Mouse (Mus musculus): ENCODE measurements around the gene Nfx1. TPM values are rescaled to one million over a fixed set of nuclear protein-coding genes. Genes with fewer than 3 reads are reported as not detected.
A peak's percentile ranks its signal among the peaks of the same experiment; 100 is the strongest.
"Not testable (repeated sequence)": the region's sequence is repeated elsewhere in the genome, so short reads cannot be mapped to it uniquely, and the experiment has no call there.

Gene Nfx1
- 107 and 109 TPM in 2 replicates for polyA plus RNA-seq (2015; fragmentation: Nextera tagmentation; extraction: Ambion mirVana)

DNA sequence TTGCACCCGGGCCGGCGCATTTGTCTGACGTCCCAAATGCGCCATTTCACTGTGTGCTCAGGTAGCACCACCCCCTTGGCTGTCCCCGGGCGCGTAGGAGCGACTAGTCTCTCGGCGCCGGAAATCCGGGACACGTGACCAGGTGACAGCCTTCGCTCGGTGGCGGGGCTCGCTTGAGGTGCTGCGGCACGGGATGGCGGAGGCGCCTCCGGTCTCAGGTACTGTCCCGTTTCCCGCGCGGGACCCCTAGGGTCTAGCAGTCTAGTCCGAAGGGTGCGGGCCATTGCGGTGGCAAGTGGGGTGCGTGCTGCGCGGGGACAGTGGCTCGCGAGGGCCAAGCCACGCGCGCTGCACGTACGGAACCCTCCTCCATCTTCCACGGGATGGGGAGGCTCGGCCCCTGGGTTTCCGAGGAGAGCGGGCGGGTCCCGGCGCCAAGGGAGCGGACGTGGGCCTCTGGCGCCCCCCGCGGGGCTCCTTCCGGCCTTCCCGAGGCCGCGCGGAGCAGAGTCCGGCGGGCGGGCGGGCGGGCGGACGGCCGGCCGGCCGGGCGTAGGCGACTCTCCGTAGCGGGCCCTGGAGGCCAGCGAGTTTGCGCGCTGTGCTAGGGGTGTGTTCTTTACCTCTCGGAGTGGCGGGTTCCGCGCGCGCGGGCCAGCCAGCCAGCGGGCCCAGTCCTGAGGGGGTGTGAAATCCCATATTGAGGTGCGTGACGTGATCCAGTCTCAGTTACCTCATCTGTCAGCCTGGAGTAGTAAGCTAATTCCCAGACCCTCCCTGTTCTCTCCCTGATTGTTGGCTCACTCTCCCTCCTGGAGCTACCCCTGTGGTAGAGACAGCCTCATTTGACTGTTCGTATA is at the start of gene Nfx1:
Nfx1 (plus strand) TSS at position 65 of the 860 bp plus-strand sequence.
- peak; percentile 97 for ATAC-seq
- H3K9ac ChIP-seq (replicated peaks): peak within 1 kb of the TSS; percentile 87
- H3K27ac ChIP-seq: peak within 1 kb of the TSS; percentile 91
- peaks cover 22% of the 10 kb centered on the region for H3K4me1 ChIP-seq (replicated peaks)
- peak within 1 kb of the TSS; percentile 80 for H3K4me2 ChIP-seq (replicated peaks)
- H3K36me3 ChIP-seq: peaks cover 12% of the 10 kb centered on the region
- H3K27me3 ChIP-seq: no peaks in the 10 kb centered on the region
- no peaks in the 10 kb centered on the region for H3K9me3 ChIP-seq
- under 1% methylated on average over 82 of the region's 85 CpGs for WGBS
- peak within 1 kb of the TSS; percentile 97 for H3K4me3 ChIP-seq (replicated peaks)

DNA sequence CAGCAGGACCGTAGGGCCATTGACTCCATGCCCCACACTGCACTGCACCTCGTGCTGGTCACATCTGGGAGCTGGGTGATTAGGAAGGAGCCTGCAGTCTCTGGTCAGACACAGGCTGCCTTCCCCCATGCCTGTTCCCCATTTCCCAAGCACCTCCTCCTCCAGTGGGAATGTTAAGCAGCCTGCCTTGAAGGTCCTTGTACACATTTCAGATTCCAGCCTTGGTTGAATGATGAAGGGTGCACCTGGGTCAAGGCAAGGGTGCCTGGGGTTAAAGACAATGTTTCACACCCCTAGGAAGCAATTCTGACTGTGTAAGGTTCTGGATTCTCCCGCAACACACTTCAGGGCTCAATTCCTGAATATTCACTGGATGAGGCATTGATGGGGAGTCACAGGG is 49.4 kb upstream of the Nfx1 start:
- ATAC-seq: no peak
- Histone ChIP-seq H3K36me3 (no peaks in the 10 kb centered on the region), H3K9me3 (no peaks in the 10 kb centered on the region), H3K4me2 (replicated peaks) (no peak overlapping the region), H3K27me3 (no peaks in the 10 kb centered on the region), H3K4me1 (replicated peaks) (no peaks in the 10 kb centered on the region), H3K9ac (replicated peaks) (no peak overlapping the region), H3K4me3 (replicated peaks) (no peak overlapping the region), H3K27ac (no peak overlapping the region)
- 68% methylated on average over 3 of the region's 3 CpGs for WGBS

DNA sequence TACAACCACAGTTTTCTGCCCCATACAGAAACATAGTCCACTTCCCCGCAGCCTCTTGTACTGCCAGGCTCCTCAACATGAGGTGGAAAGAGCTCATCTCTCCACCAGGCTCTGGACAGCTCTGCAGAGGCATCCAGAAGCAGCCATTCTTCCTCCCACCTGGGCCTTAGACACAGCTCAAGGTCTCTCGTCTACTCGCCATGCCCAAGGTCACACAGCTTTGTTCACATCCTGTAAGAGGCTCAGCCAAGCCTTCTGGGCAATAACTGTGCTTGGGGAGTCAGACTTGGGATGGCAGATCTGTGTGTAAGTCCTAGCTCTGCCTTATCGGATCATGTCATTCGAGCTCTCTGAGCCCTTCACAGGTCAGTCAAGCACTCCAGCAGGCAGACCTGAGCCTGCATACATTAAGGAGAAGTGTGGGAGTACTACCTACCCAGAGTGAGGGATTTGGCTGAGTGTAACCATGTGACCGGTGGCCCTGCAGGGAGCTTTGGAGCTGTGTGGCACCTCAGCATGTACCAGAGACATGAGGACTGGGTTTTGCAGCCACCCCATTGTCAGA is 47.5 kb upstream of the Nfx1 start:
- Histone ChIP-seq H3K4me2 (replicated peaks) (no peak overlapping the region), H3K9ac (replicated peaks) (no peak overlapping the region), H3K4me1 (replicated peaks) (no peaks in the 10 kb centered on the region), H3K9me3 (no peaks in the 10 kb centered on the region), H3K4me3 (replicated peaks) (no peak overlapping the region), H3K36me3 (no peaks in the 10 kb centered on the region), H3K27ac (no peak overlapping the region), H3K27me3 (no peaks in the 10 kb centered on the region)
- WGBS: 81% methylated on average over 6 of the region's 6 CpGs
- ATAC-seq: no peak

DNA sequence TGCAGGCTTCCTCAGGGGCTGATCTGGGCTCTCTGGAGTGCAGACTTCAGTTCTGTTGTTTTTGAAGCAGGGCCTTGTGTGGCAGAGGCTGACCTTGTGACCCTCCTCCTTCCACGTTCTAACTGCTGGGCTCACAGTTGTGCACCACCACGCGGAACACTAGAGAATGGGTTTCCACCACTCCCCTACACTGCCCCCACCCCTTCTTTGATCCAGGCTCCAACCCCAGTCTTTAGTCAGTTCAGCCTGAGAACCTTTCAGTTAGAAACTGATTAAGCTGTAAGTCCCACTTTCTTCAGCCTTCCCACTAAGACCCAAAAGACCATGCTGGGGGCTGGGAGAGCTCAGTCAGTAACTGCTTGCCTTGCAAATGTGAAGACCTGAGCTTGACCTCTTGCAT is 45.1 kb upstream of the Nfx1 start:
- WGBS: 32% methylated on average over 3 of the region's 3 CpGs

DNA sequence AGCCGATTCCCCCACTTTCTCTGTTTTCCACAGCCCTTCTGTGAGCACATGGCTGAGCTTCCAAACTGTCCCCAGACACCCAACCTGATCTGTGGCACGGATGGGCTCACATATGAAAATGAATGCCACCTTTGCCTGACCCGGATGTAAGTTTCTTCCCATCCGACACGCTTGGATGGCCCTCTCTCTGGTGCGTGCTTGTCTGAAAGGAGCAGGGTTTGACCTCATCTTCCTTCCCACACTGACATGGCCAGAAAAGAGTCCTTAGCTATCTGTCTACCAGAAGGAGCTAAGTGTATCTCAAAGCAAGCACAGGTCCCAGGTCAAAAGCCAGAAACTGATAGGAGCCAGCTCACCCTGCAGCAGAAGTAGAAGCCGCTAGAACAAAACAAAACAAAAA is 41.7 kb upstream of the Nfx1 start:
- WGBS: 85% methylated on average over 7 of the region's 7 CpGs
- Histone ChIP-seq H3K36me3 (peaks cover 21% of the 10 kb centered on the region), H3K9me3 (no peaks in the 10 kb centered on the region), H3K9ac (replicated peaks) (no peak overlapping the region), H3K4me1 (replicated peaks) (no peaks in the 10 kb centered on the region), H3K27ac (no peak overlapping the region), H3K27me3 (no peaks in the 10 kb centered on the region), H3K4me3 (replicated peaks) (no peak overlapping the region), H3K4me2 (replicated peaks) (no peak overlapping the region)
- ATAC-seq: no peak

More for the DNA sequence above, 45.1 kb upstream of the Nfx1 start:
- H3K9me3 ChIP-seq: no peaks in the 10 kb centered on the region
- H3K4me2 ChIP-seq (replicated peaks): no peak overlapping the region
- ATAC-seq: no peak
- no peaks in the 10 kb centered on the region for H3K36me3 ChIP-seq
- no peak overlapping the region for H3K4me3 ChIP-seq (replicated peaks)
- no peaks in the 10 kb centered on the region for H3K27me3 ChIP-seq
- H3K27ac ChIP-seq: no peak overlapping the region
- no peaks in the 10 kb centered on the region for H3K4me1 ChIP-seq (replicated peaks)
- no peak overlapping the region for H3K9ac ChIP-seq (replicated peaks)

DNA sequence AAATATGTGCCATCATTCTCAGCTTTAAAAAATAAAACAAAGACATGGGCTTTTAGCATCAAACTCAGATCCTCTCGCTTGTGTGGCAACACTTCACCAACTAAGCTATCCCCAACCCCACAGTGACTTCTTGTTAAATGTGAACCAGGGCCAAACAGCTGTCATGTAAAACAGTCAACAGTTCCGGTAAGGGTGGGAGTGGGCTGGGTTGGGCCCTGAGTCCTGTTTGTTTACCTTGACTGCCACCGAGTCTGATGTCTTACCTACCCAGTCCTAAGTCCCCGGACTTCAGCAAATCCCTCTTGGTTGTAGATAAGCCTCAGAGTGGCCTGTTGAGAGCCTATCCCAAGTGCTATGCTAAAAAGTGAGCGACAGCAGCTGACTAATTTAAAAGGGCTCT is 37.0 kb upstream of the Nfx1 start:
- H3K4me2 ChIP-seq (replicated peaks): no peak overlapping the region
- ATAC-seq: no peak
- H3K36me3 ChIP-seq: peaks cover 63% of the 10 kb centered on the region
- H3K4me1 ChIP-seq (replicated peaks): no peaks in the 10 kb centered on the region
- WGBS: 97% methylated on average over 5 of the region's 5 CpGs
- no peak overlapping the region for H3K4me3 ChIP-seq (replicated peaks)
- H3K9ac ChIP-seq (replicated peaks): no peak overlapping the region
- no peak overlapping the region for H3K27ac ChIP-seq
- H3K27me3 ChIP-seq: no peaks in the 10 kb centered on the region
- no peaks in the 10 kb centered on the region for H3K9me3 ChIP-seq

DNA sequence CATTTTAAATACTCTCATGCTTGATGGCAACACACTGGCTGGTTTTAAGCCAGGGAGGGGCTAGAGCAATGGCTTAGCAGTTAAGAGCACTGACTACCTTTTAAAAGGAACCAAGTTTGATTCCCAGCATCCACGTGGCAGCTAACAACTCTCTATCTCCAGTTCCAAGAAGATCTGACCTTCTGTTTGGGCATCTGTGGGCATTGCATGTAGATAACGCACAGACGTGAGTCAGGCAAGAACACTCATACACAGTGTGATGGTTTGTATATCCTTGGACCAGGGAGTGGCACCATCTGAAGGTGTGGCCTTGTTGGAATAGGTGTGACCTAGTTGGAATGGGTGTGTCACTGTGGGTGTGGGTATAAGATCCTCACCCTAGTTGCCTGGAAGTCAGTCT is 36.3 kb upstream of the Nfx1 start:
- ATAC-seq; H3K4me3 ChIP-seq (replicated peaks); H3K9me3 ChIP-seq; H3K27me3 ChIP-seq; H3K4me1 ChIP-seq (replicated peaks); H3K27ac ChIP-seq; H3K9ac ChIP-seq (replicated peaks); H3K4me2 ChIP-seq (replicated peaks): not testable (repeated sequence)
- peaks cover 69% of the 10 kb centered on the region for H3K36me3 ChIP-seq
- WGBS: 91% methylated on average over 3 of the region's 3 CpGs

DNA sequence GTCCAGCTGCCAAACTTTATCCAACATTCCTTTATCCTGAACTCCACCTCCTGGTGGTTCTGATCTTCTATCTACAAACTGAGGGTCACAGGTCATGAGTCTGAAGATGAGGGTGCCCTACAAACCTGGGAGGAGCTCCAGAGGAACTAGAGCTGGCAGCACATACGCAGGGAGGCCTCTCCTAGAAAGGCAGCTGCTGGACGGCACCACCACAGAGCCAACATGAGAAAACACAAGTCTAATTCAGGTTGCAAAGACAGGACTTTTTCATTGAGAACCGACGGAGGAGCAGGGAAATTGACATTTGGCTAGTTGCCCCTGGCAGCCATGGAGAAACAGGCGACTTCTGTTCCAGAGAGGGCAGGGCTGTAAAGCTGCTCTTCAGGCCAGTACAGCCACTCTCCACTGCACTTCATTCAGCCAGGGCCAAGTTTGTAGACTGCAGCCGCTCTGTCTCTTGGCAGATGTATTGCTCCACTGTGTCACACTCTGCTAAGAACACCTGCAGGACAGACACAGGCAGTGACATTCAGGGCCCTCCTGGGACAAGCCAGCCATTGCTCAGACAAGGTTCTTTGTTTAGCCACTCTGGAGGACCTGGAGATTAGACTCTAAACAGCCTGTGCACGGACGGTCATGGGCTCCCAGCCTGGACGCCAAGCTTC is 34.4 kb upstream of the Nfx1 start:
- 86% methylated on average over 9 of the region's 9 CpGs for WGBS
- Histone ChIP-seq H3K36me3 (peaks cover 89% of the 10 kb centered on the region), H3K27me3 (no peaks in the 10 kb centered on the region), H3K9ac (replicated peaks) (no peak overlapping the region), H3K4me2 (replicated peaks) (no peak overlapping the region), H3K27ac (no peak overlapping the region), H3K4me3 (replicated peaks) (no peak overlapping the region), H3K4me1 (replicated peaks) (no peaks in the 10 kb centered on the region), H3K9me3 (peaks cover 6% of the 10 kb centered on the region; the same call in 1 of the 2 replicates)
- ATAC-seq: 0 out of 2 replicates have a peak, but pooled peaks have one; percentile 45

DNA sequence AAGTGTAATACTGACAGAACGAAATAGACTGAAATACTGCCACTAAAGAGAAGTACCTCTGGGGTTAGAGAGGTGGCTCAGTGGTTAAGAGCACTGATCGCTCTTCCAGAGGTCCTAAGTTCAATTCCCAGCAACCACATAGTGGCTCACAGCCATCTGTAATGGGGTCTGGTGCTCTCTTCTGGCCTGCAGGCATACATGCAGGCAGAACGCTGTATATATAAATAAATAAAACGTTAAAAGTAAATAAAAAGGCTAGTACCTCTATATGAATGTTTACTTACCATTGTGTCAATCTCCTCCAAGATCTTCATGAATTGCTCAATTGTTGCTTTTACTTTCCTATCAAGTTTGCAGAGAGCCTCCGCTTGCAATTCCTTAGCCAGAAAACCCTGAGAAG is 31.9 kb upstream of the Nfx1 start:
- Histone ChIP-seq H3K9ac (replicated peaks) (no peak overlapping the region), H3K4me1 (replicated peaks) (no peaks in the 10 kb centered on the region), H3K4me3 (replicated peaks) (no peak overlapping the region), H3K4me2 (replicated peaks) (no peak overlapping the region), H3K27ac (no peak overlapping the region), H3K36me3 (peaks cover 95% of the 10 kb centered on the region), H3K27me3 (no peaks in the 10 kb centered on the region), H3K9me3 (peaks cover 6% of the 10 kb centered on the region; the same call in 1 of the 2 replicates)
- no peak for ATAC-seq
- WGBS: 97% methylated on average over 5 of the region's 5 CpGs

DNA sequence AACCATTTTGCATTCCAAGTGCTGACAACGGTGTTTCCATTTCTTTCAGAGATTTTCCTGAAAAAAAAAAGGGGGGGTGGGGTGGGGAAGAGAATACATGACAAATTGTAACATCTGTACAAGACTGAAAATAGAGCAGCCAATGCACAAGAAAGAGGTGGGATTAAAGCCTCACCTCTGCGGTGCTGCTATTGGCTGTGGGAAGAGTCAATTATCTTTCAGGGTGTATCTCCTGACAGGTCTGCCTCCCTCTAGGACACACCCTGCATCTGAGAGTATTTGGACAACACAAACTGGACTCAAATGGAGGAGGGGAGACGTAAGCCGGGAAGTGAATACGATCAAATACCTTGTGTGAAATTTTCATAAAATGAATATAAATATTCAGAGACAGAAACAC is 27.1 kb upstream of the Nfx1 start:
- Histone ChIP-seq H3K27ac (no peak overlapping the region), H3K36me3 (peaks cover 73% of the 10 kb centered on the region), H3K9ac (replicated peaks) (no peak overlapping the region), H3K4me3 (replicated peaks) (no peak overlapping the region), H3K9me3 (peaks cover 6% of the 10 kb centered on the region; the same call in 1 of the 2 replicates), H3K4me2 (replicated peaks) (no peak overlapping the region), H3K27me3 (no peaks in the 10 kb centered on the region), H3K4me1 (replicated peaks) (peaks cover 16% of the 10 kb centered on the region)
- ATAC-seq: no peak
- WGBS: over 99% methylated on average over 5 of the region's 5 CpGs

DNA sequence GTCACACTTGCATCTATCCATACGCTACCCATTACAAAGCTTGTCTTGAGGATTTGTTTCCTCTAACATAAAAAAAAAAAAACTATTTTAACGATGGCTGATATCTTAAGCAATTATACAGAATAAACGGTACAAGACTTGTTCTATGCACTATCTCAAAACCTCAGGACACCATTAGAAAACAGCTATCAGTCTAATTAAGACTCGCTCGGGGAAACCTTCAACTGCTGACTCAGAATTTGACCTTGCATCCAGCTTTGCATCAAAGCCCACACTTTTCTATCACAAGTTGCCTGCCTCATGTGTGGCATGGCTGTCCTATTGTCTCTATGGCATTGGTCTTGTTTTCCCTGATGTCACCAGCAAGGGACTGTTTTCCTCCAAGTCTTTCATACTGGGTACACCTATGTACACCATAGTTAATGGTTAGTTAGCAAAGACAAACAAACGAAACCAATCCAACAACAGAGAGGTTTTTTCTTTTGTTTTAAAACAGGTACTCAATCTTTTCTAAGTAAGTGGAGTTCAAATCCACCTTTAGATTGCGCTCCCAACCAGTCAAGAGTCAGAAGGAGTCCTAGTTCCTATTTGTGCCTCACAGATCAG is 24.1 kb upstream of the Nfx1 start:
- H3K4me1 ChIP-seq (replicated peaks): peaks cover 26% of the 10 kb centered on the region
- peak overlapping the region; percentile 85 for H3K4me3 ChIP-seq (replicated peaks)
- peaks cover 54% of the 10 kb centered on the region for H3K36me3 ChIP-seq
- H3K4me2 ChIP-seq (replicated peaks): peak overlapping the region; percentile 67
- 89% methylated on average over 7 of the region's 7 CpGs for WGBS
- H3K9ac ChIP-seq (replicated peaks): peak overlapping the region; percentile 89
- ATAC-seq: no peak
- no peaks in the 10 kb centered on the region for H3K27me3 ChIP-seq
- no peaks in the 10 kb centered on the region for H3K9me3 ChIP-seq
- H3K27ac ChIP-seq: no peak overlapping the region

Measured in midbrain, embryonic 13.5 days (tissue).